Mouse (Mus musculus): ENCODE measurements around the gene Csk. TPM values are rescaled to one million over a fixed set of nuclear protein-coding genes. Genes with fewer than 3 reads are reported as not detected.

Csk gene
- polyA plus RNA-seq (2012; rRNA removed), result 66.1 and 86.0 TPM in 2 replicates

DNA sequence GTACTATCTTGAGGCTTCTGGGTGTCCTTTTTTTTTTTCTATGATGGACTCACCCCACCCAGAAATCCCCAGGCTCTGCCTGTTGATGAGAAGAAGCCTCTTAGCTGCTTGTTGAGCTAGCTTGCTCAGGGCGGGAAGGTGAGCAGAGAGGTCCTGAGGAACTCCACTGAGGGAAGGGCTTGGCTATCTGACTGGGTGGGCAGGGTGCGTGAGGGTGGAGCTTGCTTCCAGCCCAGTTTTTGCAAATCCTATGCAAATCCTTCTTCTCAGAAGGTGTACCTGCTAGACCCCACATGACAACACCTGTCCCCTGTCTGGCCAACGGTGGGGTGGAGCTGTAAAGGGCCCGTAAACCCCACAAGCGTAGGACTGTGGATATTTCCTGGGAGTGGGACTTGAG lies at the start of gene Csk:
Gene Csk (minus strand): TSS at position 349 of the 400 bp plus-strand sequence.
- DNase-seq (ENCODE audit: extremely low spot score in 1 of 2, low spot score in 1 of 2), result no peak

DNA sequence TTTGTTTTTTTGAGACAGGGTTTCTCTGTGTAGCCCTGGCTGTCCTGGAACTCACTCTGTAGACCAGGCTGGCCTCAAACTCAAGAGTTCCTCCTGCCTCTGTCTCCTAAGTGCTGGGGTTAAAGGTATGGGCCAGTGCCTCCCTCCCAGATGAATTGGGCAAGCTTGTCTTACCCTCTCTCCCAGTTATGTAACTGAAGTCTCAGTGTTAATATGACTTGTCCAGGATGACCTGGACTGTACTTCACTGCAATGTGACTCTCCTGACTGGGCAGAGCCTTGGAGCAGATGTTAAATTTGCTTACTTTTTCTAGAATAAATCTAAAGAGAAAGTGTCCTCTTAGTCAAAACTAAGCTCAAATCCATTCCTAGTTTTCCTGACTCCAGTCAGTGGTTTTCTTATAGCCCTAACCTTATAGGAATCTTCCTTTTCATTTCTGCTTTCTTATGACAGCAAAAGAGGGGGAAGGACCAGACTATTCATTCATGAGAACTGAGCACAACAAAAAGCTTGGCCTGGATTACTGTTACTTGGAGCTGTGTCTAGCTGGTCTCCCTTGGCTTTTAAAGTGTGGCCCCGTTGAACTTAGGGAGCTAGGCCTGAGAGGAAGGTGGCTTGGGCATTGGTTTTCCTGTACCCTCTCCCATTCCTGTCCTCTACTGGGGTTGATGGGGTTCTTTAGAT lies 45.2 kb upstream of the Csk start:
- peak in 1 of 2 experiments; percentile 68 for DNase-seq (ENCODE audit: extremely low spot score in 1 of 2, low spot score in 1 of 2)

DNA sequence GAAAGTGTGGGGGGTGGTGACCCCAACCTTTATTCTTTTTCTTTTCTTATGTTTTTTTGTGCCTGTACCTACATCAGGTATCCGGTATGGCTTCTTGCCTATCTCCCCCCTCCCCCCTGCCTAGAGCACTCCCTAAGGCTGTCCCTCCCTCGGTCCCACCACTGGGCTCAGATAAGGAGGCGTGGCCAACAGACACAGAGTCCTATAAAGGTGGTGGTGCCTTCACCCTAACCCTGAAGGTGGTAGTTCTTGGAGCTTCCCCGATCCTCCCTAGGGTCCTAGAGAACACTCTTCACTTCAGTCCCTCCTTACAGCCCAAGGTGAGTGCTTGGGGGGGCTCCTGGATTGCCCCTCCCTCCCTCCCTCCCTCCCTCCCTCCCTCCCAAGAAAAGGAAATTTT lies 43.9 kb upstream of the Csk start:
- no peak for DNase-seq (ENCODE audit: extremely low spot score in 1 of 2, low spot score in 1 of 2)

DNA sequence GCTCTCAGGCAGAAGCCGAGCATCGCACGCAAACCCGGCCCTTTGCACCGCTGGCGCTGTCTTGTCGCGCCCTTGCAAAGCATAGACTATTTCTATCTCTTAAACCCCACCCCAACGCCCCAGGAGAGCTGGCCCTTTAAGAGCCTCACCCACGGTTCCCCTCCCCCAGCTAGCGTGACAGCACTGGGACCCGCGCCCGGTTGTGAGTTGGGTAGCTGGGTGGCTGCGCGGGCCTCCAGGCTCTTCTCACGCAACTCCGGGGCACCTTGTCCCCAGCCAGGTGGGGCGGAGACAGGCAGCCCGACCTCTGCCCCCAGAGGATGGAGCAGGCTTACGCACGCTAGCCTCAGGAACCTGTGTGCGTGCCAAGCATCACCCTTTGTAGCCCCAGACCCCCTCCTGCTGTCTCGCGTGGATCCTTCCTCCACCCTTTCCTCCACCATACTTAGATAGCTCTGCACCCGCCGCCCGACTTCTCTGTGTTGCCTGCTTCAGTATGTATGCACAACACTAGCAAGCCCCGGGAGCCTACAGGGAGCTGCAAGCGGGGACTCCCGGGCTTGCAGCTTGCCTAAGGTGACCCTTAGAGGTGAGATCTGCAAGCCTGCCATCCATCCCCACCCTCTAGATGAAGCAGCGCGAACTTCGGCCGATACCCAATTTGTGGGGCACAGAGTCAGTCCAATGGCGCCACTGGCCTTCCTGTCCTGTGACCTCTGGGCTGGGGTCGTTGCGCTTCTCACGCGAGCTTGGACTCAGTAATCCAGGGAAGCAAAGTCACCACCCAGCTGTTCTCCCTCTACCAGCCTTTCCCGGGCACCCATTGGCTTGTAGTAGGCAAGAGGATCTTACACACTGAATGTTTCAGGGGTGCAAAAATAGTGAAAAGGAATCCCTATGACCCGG lies 43.2 kb upstream of the Csk start:
- peak; percentile 7 to 80 for DNase-seq (ENCODE audit: extremely low spot score in 1 of 2, low spot score in 1 of 2)

DNA sequence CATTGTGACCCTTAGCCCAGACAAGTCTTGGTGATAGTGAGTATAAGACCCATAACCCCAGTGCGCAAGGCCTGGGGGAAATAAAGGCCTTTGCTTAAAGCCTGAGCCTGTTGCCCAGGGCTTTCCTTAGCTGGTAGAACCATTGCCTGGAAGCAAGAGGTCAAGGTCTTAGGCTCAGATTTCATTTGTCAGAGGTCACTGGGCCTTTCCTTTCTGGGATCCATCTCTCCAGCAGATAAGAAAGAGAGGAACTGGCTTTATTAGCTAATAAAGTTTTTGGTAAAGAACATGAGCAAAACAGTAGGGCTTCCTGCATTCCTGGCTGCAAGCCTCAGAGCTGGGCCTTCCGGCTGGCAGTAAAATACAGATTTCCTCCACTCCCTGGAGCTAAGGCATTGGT lies 40.7 kb upstream of the Csk start:
- no peak for DNase-seq (ENCODE audit: extremely low spot score in 1 of 2, low spot score in 1 of 2)

DNA sequence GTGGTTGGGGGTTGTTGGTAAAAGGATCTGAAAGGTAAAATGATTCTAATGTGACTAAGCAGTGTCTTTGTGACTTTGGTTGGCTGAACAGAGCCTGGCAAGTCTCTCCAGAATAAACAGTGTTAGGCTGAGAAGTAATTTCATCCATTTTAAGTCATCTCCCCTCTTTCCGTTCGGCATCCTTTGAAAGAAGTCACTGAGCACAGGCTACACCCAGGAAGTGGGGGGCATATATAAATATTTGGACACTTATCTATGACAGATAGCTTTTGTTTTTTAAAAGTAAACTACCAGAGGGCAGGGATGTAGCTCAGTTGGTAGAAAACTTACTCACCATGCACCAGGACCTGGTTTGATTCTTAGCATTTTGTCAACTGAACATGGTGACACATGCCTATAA lies 35.2 kb upstream of the Csk start:
- DNase-seq (ENCODE audit: extremely low spot score in 1 of 2, low spot score in 1 of 2), result no peak

DNA sequence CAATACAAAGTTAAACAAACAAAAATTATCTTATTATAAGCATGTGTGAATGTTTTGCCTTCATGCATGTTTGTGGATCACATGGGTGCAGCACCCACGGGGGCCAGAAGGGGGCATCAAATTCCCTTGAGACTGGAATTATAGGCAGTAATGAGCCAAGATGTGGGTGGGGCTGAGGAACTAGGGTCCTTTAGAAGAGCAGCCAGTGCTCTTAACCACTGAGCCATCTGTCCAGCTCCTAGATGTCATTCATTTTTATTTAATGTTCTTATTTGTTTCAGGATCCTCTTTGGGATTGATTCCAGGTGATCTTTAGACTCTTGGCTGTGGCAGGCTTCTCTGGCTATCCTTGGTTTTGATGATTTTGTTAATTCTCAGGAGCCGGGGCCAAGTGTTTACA lies 34.7 kb upstream of the Csk start:
- DNase-seq (ENCODE audit: extremely low spot score in 1 of 2, low spot score in 1 of 2), result no peak

DNA sequence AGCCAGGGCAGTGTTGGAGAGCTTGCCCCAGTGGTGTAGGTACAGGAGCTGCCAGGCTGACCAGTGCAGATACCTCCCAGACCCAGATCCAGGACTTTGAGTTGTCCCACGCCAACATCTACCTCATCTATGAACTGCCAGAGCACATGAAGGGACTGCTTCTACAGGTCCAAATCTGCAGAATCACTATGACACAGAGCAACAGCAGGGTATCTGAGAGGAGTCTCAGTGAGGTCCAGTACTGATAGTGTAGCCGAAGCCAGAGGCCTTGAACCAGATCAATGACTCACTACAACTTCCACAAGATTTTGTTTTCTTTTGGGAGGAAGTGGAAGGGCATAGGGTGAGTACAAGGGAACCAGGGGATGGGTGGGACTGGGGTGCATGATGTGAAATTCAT lies 34.3 kb upstream of the Csk start, which contains the start of gene Cyp1a1:
Gene Cyp1a1 (plus strand): TSS at position 178 of the 400 bp plus-strand sequence.
- DNase-seq (ENCODE audit: extremely low spot score in 1 of 2, low spot score in 1 of 2), result no peak

DNA sequence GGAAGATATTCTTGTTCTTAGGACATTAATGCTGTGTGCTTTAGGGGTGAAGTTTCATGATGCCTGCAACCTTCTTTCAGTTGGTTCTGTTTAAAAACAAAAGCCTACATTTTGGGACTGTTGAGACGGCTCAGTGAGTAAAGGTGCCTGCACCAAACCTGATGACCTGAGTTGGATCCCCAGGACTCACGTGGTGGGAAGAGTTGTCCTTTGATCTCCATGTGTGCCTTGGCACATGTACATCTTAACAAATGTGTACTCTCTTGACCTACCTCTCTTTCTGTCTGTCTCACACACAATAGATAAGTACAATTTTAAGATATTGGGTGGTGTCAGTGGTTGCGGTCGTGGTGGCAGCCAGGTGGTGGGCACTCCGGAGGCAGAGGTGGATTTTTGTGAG lies 32.6 kb upstream of the Csk start:
- DNase-seq (ENCODE audit: extremely low spot score in 1 of 2, low spot score in 1 of 2), result no peak

DNA sequence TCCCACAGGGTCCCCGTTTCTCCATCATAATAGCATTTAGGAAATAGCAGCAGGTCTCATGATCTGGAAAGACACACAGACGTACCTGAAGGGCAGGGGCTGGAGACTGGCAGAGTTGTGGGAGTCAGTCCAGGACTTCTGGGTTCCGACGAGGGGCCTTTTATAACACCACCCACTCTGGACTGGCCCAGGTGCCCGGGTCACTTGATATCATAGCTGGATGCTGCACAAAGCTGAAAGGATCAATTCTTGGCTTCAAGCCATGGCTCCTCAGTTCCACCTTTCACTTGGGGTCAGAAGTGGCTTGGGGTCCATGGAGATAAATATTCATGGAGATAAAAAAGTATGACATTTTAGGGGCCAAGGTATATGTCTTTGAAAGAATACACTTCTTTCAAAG lies 30.1 kb upstream of the Csk start, which contains the start of gene Cyp1a2:
Gene Cyp1a2 (minus strand): TSS at position 184 of the 400 bp plus-strand sequence.
- DNase-seq (ENCODE audit: extremely low spot score in 1 of 2, low spot score in 1 of 2), result no peak

DNA sequence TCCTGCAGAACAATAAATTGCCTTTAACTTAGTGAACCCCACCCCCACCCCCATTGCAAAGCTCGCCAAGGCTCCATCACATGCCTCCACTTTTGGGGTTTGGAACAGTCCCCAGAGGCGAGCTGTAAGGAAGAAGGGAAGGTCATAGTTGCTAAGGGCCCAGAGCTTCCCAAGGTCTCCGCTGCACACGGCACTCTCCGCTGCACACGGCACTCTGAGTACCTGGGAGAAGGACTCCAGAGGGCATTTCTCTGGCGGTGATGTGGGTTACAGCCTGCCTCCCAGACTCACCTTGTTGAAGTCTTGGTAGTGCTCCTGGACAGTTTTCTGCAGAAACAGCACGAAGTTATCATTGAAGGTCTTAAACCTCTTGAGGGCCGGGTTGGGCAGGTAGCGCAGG lies 28.0 kb upstream of the Csk start:
- no peak for DNase-seq (ENCODE audit: extremely low spot score in 1 of 2, low spot score in 1 of 2)

DNA sequence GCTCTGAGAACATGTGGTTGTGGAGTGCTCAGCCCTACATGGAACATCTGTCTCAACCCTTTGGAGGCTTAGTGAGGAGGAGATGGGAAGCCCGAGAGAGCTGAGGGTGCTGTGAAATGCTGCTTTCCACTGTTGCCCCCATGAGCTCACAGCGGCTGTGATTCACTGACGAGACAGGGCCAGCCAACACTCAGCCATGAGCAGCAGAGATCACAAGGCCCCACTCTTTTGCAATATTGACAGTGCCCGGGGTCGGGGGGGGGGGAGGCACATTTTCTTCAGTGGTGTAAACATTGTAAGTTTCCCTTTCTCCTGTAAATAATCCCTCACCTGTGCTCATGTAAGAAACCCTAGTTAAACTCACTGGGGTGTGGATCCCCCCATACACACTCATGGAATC lies 18.1 kb upstream of the Csk start:
- DNase-seq (ENCODE audit: extremely low spot score in 1 of 2, low spot score in 1 of 2), result no peak

DNA sequence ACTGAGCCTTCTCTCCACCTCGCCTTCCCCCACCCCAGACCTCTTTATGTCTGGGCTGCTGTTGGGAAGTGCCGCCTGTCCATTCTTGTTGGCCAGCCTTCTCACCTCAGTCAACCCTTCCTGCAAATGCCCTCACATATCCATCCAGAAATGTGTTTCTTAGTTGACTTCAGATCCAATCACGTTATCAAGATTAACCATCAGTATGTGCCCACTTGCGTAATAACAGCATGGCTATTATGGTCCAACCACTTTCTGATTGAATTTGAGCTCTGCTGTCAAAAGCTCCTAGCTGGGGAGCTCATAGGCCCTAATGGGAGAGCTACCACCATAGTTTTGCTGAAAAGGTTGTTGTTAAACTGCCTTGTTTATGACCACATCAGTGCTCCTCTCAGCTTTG lies 17.6 kb upstream of the Csk start:
- DNase-seq (ENCODE audit: extremely low spot score in 1 of 2, low spot score in 1 of 2), result no peak

DNA sequence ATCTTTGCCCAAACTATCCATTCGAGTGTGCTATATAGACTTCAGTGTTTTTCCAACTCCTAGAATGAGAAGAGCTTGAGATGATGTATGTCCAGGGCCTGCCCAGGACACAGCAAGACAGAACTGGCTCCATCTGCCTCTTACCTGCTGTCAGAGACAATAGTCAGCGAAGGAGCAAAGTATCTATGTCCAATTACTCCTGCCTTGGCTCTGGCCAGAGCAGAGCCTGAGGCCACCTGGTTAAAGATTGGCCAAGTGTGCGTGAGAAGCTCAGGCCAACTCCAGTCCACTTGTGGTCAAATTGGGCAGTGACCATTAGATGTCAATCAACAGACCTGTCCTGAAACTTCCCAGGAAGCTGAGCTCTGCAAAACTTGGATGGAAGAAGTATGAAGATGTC lies 16.1 kb upstream of the Csk start:
- no peak for DNase-seq (ENCODE audit: extremely low spot score in 1 of 2, low spot score in 1 of 2)

DNA sequence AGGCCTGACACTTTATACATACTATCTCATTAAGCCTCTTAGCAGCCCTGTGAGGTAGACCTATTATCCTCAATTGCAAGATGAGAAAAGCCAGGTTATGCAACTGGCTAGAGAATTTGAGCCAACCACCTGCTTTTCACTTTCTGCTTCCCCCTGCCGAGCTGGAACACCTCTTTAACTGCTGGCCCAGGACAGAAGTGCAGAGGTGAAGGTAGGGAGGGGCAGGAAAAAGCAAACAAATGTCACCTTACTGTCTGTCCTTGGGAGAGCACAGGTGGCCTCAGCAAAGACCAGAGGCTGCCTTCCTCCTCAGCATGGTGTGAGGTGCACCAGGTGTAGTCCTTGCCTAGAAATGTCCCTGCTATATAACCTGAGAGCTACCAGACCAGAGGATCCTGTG lies 14.8 kb upstream of the Csk start:
- DNase-seq (ENCODE audit: extremely low spot score in 1 of 2, low spot score in 1 of 2), result no peak

DNA sequence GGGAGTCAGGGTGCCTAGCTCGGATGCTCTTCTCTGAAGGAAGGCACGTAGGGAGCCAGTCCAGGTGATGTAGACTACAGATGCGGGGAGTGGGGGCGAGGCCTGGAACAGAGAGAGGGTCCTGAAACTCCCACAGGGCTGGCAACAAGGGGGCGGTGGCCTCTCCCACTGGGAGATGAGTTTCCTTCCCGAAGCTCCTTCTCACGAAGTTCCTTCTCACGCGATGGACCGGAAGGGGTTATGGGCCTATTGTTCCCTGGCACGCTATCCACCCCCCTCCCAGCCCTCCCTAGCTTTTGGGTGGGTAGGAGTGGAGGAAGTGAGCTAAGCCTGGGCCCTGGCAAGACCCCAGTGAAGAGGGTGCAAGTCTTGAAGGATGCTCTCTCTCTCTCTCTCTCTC lies 14.4 kb upstream of the Csk start:
- no peak for DNase-seq (ENCODE audit: extremely low spot score in 1 of 2, low spot score in 1 of 2)

DNA sequence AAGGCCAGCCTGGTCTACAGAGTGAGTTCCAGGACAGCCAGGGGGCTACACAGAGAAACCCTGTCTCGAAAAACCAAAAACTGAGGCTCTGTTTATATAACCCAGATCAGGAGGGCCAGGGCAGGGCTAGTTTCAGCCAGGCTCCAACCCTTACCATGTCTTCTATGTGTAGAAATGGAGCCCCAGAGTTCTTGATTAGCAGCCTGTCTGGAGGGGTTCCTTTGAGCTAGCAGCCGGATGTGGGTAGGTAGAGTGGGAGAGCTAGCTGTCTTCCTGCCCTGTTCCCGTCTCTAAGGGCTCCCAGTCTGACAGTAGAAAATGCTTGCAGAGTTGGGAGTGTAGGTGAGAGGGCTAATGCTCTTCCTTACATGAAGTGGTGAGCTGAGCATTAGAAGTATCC lies 13.7 kb upstream of the Csk start:
- no peak for DNase-seq (ENCODE audit: extremely low spot score in 1 of 2, low spot score in 1 of 2)

DNA sequence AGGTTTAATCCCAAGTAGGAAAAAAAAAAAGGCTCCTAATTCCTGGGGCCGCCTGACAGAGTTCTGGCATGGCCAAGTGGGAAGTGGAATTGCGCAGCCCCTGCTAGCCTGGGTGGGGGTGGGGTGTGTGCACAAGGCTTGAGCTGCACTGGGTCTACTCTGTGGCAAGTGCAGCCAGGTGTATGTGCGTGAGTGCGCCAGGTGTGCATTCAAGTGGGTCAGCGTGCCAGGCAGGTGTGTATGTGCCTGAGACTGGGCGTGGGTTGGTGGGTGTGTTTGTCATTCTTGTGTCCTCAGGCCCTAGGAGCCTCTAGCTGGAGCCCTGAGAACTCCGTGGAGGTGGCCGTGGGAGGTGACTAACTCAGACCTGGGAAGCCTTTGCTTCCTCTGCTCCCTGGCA lies 13.1 kb upstream of the Csk start:
- no peak for DNase-seq (ENCODE audit: extremely low spot score in 1 of 2, low spot score in 1 of 2)

DNA sequence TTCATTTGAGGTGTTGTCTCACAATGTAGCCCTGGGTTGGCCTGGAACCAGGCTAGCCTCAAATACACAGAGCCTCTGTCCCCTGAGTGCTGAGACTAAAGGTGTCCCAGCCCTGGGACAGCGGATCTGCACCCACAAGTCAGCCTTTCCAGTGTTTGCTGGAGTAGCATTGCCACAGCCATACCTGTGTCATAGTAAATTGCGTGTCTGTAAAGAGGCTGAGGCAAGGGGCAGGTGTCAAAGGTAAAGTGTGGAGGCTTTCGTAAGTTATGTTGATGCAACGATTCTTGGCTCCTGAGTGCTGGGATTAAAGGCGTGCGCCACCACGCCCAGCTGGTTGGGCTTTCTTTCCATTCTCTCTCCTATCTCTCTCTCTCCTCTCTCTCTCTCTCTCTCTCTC lies 11.2 kb upstream of the Csk start:
- DNase-seq (ENCODE audit: extremely low spot score in 1 of 2, low spot score in 1 of 2), result no peak

DNA sequence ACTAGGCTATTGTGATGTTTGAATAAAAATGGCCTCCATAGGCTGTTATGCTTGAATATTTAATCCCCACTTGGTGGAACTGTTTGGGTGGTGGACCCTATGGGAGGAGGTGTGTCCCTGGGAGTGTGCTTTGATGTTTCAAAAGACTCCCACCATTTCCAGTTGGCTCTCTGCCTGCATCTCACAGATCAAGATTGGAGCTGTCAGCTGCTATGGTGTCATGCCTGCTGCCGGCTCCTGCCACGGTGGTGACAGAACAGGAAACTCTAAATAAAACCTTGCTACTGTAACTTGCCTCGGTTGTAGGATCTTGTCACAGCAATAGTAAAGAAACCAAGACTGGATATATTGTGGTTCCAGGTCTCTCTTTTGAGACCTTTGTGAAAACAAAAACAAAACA lies 8.1 kb upstream of the Csk start:
- DNase-seq (ENCODE audit: extremely low spot score in 1 of 2, low spot score in 1 of 2), result no peak

DNA sequence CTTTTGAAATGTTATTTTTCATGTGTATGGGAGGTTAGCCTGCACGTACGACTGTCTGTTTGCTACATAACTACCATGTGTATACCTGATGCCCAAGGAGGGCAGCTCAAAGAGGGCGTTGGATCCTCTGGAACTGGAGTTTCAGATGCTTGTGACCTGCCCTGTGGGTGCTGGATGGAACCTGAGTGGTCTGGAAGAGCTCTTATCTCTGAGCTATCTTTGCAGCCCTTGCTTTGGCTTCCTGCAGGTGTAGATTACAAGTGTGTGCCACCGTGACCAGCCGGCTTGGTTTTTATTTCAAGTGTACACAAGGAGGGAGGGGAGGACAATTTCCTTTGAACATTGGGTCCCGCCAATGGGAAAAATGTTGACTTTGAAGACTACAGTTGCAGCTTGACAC lies 7.1 kb upstream of the Csk start:
- DNase-seq (ENCODE audit: extremely low spot score in 1 of 2, low spot score in 1 of 2), result no peak

DNA sequence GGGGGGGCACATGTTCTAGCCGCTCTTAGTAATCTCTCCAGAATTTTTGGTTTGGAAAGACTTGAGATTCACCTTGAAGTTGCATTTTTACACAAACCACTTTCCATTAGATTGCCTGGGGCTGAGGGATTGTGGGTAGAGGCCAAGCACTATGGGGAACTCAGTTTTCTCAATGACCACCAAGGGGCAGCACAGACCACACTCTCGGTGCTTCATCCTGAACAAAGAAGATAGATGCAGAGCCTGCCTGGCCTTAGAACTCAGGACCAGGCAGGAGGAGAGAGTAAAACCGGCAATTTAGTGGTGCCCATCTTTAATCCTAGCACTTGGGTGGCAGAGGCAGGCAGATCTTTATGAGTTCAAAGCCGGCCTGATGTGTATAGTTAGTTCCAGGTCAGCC lies 6.3 kb upstream of the Csk start:
- peak in 1 of 2 experiments; percentile 89 for DNase-seq (ENCODE audit: extremely low spot score in 1 of 2, low spot score in 1 of 2)
